Mouse (Mus musculus) urinary bladder, postnatal 25 days (tissue): ENCODE data around the gene Aqp3.

Experiments used
- DNase-seq: peaks from one replicate; pipeline ENCODE4 v3.0.0; 2022; ENCODE audit warnings: low spot score

The Aqp3 gene

DNA sequence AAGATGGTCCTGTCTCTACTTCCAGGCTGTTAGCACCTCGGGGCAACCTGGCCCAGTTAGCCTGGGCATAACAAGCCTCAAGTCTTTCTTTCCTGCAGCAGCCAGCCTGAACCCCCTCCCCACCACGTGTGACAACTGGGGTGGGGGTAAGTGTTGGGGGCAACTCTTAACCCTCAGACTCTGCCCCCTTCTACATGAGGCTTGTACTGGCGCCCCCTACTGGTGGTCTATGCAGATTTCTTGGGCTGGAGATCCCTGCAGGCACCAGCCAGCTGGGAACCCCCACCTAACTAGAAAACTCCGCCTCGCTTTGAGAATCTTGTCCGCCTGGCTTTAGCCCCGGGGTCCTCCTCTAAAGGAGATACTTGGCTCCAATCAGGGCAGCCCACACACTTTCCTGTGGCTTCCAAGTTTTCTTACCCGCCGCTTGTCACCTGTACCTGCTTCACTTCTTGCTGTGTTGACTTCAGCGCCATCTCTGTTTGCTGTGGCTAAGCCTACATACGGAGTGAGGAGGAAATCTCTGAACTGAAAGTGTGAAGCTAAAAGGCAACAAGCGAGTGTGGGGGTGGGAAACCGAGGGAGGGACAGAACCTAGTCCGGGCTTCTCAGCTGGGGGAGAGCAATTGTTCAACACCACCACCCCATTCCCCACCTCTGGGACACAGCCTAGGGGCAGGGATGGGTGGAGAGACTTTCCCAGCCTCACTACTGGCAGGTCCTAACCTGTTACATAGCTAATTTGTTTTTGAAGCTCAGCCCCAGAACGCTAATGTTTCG is 33.9 kb downstream of the Aqp3 start:
- peak; percentile 50 for DNase-seq

DNA sequence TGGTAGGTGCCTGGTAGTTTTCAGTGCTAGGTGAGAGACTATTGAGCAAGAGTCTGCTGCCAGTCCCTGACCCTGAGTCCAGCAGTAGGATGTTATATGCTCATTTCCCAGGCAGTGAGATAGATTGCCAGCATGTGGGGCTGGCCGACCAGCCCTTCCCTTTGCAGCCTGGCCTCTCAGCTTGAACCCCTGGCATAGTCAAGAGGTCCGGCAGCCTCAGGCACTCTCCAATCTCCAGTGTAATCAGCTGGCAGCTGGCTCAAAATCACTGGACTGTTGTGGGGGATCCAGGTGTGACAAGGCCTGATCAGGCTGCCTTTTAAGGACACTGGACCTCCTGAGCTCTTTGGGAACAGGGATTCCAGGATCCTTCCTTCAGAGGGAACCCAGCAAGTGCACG is 34.6 kb downstream of the Aqp3 start:
- no peak for DNase-seq

DNA sequence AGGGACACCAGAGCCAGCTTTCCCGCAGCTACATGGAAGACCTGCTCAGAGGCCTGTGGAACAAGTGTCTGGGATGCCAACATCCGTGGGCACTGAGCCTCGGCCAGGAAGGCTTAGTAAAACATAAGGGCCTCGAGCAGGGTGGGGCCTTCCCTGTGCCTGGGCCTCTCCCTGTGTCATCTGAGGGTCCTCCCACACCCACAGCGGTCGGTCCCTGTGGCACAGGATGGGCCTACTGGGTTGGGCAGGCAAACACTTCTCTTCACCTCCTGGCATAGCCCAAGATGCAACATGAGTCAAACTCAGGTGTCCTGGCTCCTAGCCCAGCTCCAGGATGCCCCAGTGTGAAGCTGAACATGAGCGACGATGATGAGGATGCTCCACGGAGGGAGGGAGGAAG is 40.6 kb downstream of the Aqp3 start:
- DNase-seq = no peak

DNA sequence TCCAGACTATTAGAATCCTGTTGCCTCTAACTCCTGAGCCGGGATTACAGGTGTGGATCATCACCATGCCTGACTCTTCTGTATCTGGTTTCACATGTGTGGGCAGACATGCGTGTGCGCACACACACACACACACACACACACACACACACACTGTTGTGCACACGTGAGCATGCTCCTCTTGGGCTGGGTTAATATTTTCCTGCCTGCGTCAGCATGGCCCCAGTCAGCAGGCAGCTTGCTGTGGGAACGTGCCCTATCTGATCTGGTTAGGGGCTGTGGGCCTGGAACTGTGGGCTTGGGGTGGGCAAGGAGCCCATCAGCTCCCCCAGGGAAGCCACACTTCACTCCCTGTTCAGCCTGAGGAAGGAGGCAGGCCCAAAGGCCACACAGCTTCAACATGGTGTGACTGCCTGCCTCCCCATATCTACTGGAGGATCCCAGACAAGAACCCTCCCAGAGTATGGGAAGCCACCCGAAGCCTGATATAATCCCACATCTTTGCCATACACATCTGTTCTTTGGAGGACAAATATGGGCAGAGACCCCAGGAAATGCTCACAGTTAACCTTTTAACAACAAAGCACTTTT is 41.1 kb downstream of the Aqp3 start:
- no peak for DNase-seq

DNA sequence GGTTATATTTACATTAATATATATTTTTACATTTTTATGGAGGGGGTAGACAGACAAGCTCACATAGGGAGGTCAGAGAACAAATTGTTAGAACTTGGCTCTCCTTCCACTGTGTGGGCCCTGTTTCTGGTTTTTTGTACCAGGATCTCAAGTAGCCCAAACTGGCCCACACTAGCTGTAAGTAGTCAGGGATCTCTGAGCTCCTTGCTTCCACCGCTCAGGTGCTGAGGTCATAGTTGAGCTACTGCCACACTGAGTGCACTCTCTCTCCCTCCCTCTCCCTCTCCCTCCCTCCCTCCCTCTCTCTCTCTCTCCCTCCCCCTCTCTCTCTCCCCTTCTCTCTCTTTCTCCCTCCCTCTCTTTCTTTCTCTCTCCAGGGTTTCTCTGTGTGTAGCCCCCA is 41.7 kb downstream of the Aqp3 start:
- no peak for DNase-seq

DNA sequence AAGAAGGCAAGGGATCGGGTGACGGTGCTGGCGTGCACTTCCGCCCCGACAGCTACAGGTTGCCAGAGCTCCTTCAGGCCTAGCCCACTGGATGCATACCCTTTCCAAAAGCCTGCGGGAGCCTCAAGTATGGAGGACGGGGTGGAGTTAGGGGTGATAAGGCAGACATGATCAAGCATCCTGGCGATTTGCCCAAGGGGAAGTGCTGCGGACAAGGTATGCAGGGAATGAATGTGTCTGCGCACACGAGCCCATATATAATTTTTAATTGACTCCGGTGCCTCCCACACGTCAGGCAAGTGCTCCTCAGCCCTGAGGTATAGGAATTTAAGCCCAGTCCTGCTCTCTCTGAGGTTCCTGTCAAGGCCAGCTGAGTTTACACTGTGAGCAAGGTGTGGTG is 42.9 kb downstream of the Aqp3 start:
- DNase-seq = no peak

DNA sequence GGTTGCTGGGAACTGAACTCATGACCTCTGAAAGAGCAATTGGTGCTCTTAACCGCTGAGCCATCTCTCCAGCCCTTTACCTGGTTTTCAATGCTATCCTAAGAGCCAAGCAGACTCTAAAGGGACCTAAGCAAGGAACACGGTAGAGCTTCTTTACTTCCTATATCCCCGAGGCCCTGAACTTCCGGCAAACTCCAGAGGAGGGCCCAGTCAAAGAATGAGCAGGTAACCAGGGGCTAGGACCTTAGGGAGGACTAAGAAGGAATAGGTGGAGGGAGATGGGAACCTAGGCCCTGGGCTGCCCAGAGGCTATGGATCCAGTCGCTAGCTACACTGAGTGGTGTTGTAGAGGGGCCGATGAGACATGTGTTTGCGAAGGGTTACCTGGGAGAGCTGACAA is 46.2 kb downstream of the Aqp3 start:
- no peak for DNase-seq

DNA sequence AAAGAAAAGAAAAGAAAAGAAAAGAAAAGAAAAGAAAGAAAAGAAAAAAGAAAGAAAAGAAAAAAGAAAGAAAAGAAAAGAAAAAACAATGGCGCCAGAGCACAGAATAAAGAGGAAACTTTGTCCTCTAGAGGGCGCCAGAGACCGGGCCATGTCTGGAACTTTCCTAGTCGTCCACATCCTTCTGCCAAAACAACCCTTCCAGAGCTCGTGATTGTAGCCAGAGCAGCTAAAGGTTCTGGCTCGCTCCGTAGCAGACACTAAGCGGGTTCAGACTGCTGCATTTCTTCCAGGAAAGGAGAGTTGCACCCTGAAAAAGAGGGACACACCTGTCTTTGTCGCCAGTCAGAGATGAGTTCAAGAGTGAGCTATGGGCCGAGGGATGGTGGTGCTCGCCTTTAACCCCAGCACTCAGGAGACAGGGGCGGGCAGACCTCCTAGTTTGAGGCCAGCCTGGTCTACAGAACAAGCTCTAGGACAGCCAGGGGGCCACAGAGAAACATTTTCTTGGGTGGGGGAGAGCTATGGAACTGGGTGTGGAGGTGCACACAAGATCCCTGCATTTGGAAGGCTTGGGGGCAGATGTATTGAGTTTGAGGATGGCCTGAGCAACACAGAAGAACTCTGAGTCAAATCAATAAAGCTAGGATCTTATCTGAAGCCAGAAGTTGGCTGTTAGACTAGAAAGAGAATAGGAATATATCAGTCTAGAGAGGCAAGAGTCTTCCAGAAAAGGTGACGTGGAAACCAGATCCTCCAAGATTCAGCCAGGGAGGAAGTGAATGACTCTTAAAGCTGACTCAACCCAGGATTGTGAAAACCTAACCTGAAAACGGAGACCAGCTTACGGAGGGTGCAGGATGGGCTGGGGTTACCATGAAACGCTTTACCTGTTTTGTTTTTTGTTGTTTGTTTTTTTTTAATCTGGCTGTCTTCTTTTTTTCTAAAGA is 47.0 kb downstream of the Aqp3 start:
- peak; percentile 82 for DNase-seq

DNA sequence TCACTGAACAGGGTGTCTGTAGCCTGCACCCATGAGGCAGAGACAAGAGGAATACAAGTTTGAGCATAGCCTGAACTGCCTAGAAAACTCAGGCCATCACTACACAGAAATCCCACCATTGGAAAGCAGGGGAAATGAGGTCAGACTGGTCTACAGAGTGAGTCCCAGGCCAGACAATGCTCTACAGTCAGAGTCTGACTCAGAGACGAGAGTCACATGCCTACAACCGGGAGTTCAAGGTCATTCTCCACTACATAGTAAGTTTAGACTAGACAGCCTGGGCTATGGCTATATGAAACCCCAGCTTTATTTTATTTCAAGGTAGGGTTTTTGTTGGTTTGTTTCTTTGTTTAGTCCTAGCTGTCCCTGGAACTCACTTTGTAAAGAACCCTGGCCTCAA is 49.1 kb downstream of the Aqp3 start:
- DNase-seq = no peak

DNA sequence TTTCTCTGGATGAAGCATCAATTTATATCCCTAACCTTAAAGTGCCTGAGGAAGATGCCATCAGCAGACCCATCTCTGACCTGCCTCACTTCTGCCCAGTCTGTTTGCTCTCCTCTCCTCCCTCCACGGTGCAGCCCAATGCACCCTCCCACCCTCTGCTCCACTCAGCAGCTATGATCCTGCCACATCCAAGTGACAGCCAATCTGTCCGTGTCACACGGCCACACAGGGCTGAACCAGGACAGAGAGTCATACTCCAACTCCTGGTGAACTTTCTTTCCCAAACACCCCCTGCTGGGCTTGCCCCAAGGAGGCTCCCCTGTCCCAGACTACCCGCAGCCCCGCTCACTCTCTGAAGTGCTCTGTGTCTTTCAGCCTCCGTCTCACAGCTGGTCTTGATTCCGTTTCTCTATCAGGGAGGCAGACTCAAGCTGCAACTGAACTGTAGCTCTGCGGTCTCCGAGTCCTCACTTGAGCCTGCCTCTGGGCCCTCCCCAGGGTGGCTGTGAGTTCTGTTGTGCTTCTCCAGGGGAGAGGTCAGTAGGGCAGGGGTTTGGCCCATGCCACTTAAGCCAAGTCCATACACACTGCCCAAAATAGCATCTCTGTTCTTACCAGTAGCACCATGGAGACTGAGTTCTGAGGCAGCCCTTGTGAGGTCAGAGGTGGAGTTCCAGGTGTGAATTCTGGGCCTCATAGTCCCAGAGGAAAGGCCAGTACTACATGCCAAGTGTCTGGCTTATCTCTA is 50.3 kb downstream of the Aqp3 start, which contains the start of gene Aqp7:
TSS of gene Aqp7 (minus strand) at position 616 of the 748 bp plus-strand sequence.
- no peak for DNase-seq

DNA sequence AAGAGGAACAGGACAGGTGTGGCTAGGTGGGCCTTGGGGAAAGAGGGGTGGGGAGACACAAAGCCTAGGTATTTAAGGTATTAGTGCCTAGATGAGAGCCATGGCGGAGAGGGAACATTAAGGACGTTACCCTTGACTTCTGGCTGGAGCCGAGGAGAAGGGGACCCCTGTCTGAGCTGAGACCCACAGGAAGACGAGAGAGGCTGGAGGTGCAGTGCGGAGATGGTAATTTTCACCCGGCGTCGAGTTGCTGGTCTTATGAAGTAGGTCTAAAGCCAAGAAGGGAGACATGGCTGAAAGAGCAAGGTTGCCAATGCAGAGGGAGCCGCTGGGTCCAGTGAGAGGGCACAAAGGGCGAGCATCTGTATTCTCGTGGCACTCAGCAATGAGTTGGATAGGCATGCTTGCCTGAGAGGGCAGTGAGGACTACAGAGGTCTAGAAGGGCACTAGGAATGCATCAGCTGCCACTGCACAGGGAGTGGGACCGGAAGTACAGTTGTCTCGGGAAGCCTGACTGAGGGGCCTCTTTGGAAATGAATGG is 51.7 kb downstream of the Aqp3 start:
- DNase-seq = no peak

DNA sequence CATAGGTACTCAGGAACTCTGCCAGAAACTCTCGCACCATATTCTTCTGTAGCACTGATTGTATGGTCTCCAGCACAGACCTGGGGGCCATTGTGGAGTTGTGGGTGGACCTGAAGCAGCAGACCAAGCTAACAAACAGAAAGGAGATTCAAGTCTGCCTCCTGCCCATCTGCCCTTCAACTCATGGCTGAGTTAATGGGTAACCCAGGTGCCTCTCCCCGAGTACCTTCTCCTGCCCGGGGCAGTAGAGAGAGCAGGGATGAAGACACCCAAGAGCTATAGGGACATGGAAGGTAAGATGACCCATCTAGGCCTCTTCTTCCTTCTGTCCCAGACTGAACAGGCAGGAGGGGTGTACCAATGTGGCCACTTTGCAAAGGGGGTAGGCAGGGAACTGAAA is 52.7 kb downstream of the Aqp3 start:
- no peak for DNase-seq

DNA sequence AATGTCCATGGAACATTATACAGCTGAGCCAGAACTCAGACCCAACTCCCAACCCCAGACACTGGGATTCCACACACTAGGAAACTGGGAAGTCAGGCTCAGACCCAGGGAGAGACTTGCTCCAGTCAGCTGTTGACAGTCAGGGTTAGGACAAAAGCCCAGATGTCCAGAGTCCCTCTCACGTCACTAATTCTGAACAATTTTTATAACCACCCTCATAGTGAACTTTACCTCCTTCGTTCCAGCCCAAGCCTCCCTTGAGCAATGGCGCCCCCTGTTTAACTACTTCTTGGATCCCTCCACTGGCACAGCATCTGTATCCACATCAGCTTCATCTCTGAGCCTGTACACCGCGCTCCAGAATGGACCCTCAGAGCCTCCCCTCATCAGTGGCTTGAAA is 54.0 kb downstream of the Aqp3 start:
- DNase-seq = no peak

DNA sequence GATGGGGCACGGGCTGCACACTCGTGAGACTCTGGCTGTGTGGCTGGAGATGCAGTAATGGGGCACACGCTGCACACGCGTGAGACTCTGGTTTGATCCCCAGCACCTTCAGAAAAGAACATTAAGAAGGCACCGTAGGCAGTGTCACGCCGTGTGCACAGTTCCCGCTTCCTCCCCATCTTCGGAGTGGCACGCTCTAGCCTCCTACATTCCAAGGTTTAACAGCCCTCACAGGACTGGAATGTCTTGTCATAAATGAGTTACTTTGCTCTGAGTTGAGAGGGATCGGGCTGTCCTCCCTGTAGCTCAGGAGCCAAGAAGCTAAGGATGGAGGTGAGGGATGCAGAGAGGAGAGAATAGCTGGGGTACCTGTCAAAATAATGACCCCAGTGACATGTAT is 55.1 kb downstream of the Aqp3 start:
- no peak for DNase-seq
